Mouse (Mus musculus) right cerebral cortex, postnatal 25 days (tissue): Measurements from ENCODE around the gene Ltc4s.

Source experiments
- DNase-seq: peaks from one replicate; pipeline ENCODE4 v3.0.0; 2022

Gene Ltc4s

GRCm38 (mm10) chr11:50245269-50245668, 6.9 kb upstream of the Ltc4s start:
- no peak for DNase-seq

- DNase-seq = no peak
Observed at GRCm38 (mm10) chr11:50243926-50244325, 5.5 kb upstream of the Ltc4s start.

- no peak for DNase-seq
Observed at GRCm38 (mm10) chr11:50240235-50240911, 2.0 kb upstream of the Ltc4s start.

- DNase-seq = no peak
Observed at GRCm38 (mm10) chr11:50238821-50239791, 690 bp upstream of the Ltc4s start.

GRCm38 (mm10) chr11:50236937-50237835, 1.2 kb downstream of the Ltc4s start:
- DNase-seq = no peak

GRCm38 (mm10) chr11:50236540-50236936, 1.9 kb downstream of the Ltc4s start:
- peak; percentile 80 for DNase-seq

- no peak for DNase-seq
Observed at GRCm38 (mm10) chr11:50234606-50235005, 3.8 kb downstream of the Ltc4s start.

GRCm38 (mm10) chr11:50233993-50234392, 4.4 kb downstream of the Ltc4s start:
- DNase-seq = no peak

GRCm38 (mm10) chr11:50233022-50233421, 5.4 kb downstream of the Ltc4s start:
- no peak for DNase-seq

- no peak for DNase-seq
Observed at GRCm38 (mm10) chr11:50231411-50231810, 7.0 kb downstream of the Ltc4s start.

- DNase-seq = no peak
Observed at GRCm38 (mm10) chr11:50230481-50231304, 7.7 kb downstream of the Ltc4s start.

GRCm38 (mm10) chr11:50229252-50229910, 9.0 kb downstream of the Ltc4s start:
- DNase-seq = no peak

GRCm38 (mm10) chr11:50228772-50229171, 9.6 kb downstream of the Ltc4s start:
- DNase-seq = no peak

GRCm38 (mm10) chr11:50227736-50228135, 10.7 kb downstream of the Ltc4s start:
- DNase-seq = no peak

- DNase-seq = no peak
Observed at GRCm38 (mm10) chr11:50227226-50227625, 11.2 kb downstream of the Ltc4s start.

GRCm38 (mm10) chr11:50226406-50226805, 12.0 kb downstream of the Ltc4s start:
- DNase-seq = no peak

GRCm38 (mm10) chr11:50225611-50226378, 12.6 kb downstream of the Ltc4s start:
- peak; percentile 49 for DNase-seq

- peak; percentile 89 for DNase-seq
Observed at GRCm38 (mm10) chr11:50224671-50225530, 13.5 kb downstream of the Ltc4s start.
